Mouse (Mus musculus) ES-E14 (cell line): ENCODE data around the gene Srxn1. TPM values are rescaled to one million over a fixed set of nuclear protein-coding genes. Genes with fewer than 3 reads are reported as not detected.

Experiments
- DNase-seq: peaks from one replicate; pipeline ENCODE4 v3.0.0-alpha.2; 2013; ENCODE audit warnings: low read depth, low spot score
- H3K27ac ChIP-seq: 2 replicates; pipeline ENCODE4 v1.5.1; 2012; ENCODE audit warnings: low read depth, mild to moderate bottlenecking, low read length, moderate library complexity, mixed read lengths; ENCODE audit not compliant: poor library complexity, insufficient read depth, severe bottlenecking
- H3K36me3 ChIP-seq: 2 replicates; pipeline ENCODE4 v1.6.1; 2012; ENCODE audit warnings: mild to moderate bottlenecking, low read length, moderate library complexity, mixed read lengths; ENCODE audit not compliant: control insufficient read depth, poor library complexity, insufficient read depth, severe bottlenecking
- H3K4me1 ChIP-seq, 2 experiments: fragments of 150-350 bp in 1 of 2; sonication (generic) in 1 of 2; 2 replicates each; pipeline ENCODE4 v1.6.1; 2012; ENCODE audit warnings: low read length in 2 of 2, mild to moderate bottlenecking in 1 of 2, mixed read lengths in 1 of 2; ENCODE audit not compliant: control insufficient read depth in 2 of 2, insufficient read depth in 2 of 2, poor library complexity in 1 of 2
- H3K4me3 ChIP-seq, 2 experiments: fragments of 150-350 bp in 1 of 2; sonication (generic) in 1 of 2; 2 replicates each; pipeline ENCODE4 v1.5.1; 2012; ENCODE audit warnings: low read length in 2 of 2, low read depth in 1 of 2, mild to moderate bottlenecking in 1 of 2, mixed read lengths in 1 of 2; ENCODE audit not compliant: insufficient read depth in 1 of 2, poor library complexity in 1 of 2, severe bottlenecking in 1 of 2
- H3K9ac ChIP-seq: 2 replicates; pipeline ENCODE4 v1.6.1; 2012; ENCODE audit warnings: low read depth, mild to moderate bottlenecking, low read length, mixed read lengths; ENCODE audit not compliant: poor library complexity, insufficient read depth, severe bottlenecking
- H3K9me3 ChIP-seq: fragments of 150-350 bp; sonication (generic); 2 replicates; pipeline ENCODE4 v1.6.1; 2012; ENCODE audit warnings: low read depth, mild to moderate bottlenecking, low read length; ENCODE audit not compliant: control insufficient read depth, insufficient read depth
- CHD2 ChIP-seq: IDR thresholded peaks from 2 replicates; pipeline ENCODE4 v1.6.1; 2014; ENCODE audit warnings: mild to moderate bottlenecking, low read depth, low read length, inconsistent platforms
- HCFC1 ChIP-seq: IDR thresholded peaks from 2 replicates; pipeline ENCODE4 v1.6.1; 2012; ENCODE audit warnings: low read length, inconsistent platforms, borderline replicate concordance; ENCODE audit not compliant: insufficient read depth
- MAFK ChIP-seq: IDR thresholded peaks from 2 replicates; pipeline ENCODE4 v1.6.1; 2014; ENCODE audit warnings: mild to moderate bottlenecking, low read depth, low read length, inconsistent platforms; ENCODE audit not compliant: insufficient read depth
- ZC3H11A ChIP-seq: IDR thresholded peaks from 2 replicates; pipeline ENCODE4 v1.6.1; 2012; ENCODE audit warnings: low read depth, mild to moderate bottlenecking, inconsistent platforms, low read length, borderline replicate concordance
- ZNF384 ChIP-seq: IDR thresholded peaks from 2 replicates; pipeline ENCODE4 v1.6.1; 2012; ENCODE audit warnings: low read depth, low read length, inconsistent platforms
- in situ Hi-C, 2 experiments: fragments of 600-800 bp; cut with MboI; formaldehyde crosslinking; loops; one replicate each; pipeline ENCODE4 v1.15.1; 2025; ENCODE audit warnings: low sequenced_read_pairs in 2 of 2, inconsistent platforms in 1 of 2; ENCODE audit not compliant: unreplicated experiment in 2 of 2
- total RNA-seq: library from RNA; depleted of rRNA; stranded (reverse); fragments of 300-350 nt; gene quantifications from 2 replicates; pipeline ENCODE4 v1.2.3, GENCODE M21; 2012

Gene Srxn1
- total RNA-seq, 1 experiment, result 18.3 TPM

GRCm38 (mm10) chr2:152142046-152142445 is 36.7 kb downstream of the Srxn1 start:
- no peaks in the 10 kb centered on the region for H3K9me3 ChIP-seq
- peak overlapping the region; percentile 67 to 80 for H3K4me3 ChIP-seq
- H3K36me3 ChIP-seq, result peaks cover 15% of the 10 kb centered on the region
- in situ Hi-C loops, result no loop called here
- TF ChIP-seq CHD2 (no peak), HCFC1 (no peak), ZC3H11A (no peak), MAFK (no peak), ZNF384 (no peak)
- H3K27ac ChIP-seq, result no peak overlapping the region
- no peak for DNase-seq
- H3K4me1 ChIP-seq, result peaks cover 6 to 16% of the 10 kb centered on the region in 2 experiments; a peak in 3 of 4 replicates
- H3K9ac ChIP-seq, result peak overlapping the region; percentile 30; the same call in 1 of the 2 replicates

DNA sequence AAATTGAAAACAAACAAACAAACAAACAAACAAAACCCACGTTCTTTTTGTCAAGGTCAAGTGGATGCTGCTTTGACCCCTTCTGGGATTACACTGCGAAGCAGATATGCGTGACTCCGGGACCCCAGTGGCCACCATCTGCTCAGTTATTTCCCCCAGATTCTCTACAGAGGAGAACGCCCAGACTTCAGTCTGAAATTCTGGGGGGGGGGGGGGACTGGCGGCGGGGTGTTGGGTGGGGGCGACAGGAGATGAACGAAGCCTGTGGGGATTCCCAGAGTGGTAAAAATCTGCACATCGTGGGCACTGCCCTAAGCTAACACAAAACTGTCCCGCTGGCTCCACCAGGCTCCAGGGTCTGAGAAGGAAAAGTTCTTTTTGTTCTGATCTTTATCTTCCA is 37.3 kb downstream of the Srxn1 start:
- no peak for DNase-seq
- Histone ChIP-seq H3K4me1 (peaks cover 6 to 16% of the 10 kb centered on the region in 2 experiments; a peak in 3 of 4 replicates), H3K9me3 (no peaks in the 10 kb centered on the region), H3K4me3 (peak overlapping the region; percentile 67 to 80), H3K27ac (no peak overlapping the region), H3K9ac (no peak overlapping the region), H3K36me3 (peaks cover 15% of the 10 kb centered on the region)
- TF ChIP-seq MAFK (no peak), ZC3H11A (no peak), ZNF384 (no peak), CHD2 (no peak)
- in situ Hi-C loops, result no loop called here

GRCm38 (mm10) chr2:152143279-152144157 is 38.2 kb downstream of the Srxn1 start, which contains the start of gene Tcf15:
Tcf15 (plus strand) TSS chr2:152143561.
- TF ChIP-seq HCFC1 (no peak), CHD2 (no peak), ZC3H11A (no peak), MAFK (no peak), ZNF384 (no peak)
- no peaks in the 10 kb centered on the region for H3K9me3 ChIP-seq
- in situ Hi-C loops, result no loop called here
- peak within 1 kb of the TSS; percentile 91 for H3K9ac ChIP-seq
- no peak within 1 kb of the TSS for H3K27ac ChIP-seq
- peaks cover 6 to 16% of the 10 kb centered on the region in 2 experiments; a peak in 3 of 4 replicates for H3K4me1 ChIP-seq
- peaks cover 17% of the 10 kb centered on the region for H3K36me3 ChIP-seq
- peak; percentile 70 for DNase-seq
- peak within 1 kb of the TSS; percentile 67 to 80 for H3K4me3 ChIP-seq

- in situ Hi-C loops, result no loop called here
- Histone ChIP-seq H3K9ac (peak overlapping the region; percentile 91), H3K9me3 (no peaks in the 10 kb centered on the region), H3K4me1 (peaks cover 6 to 16% of the 10 kb centered on the region in 2 experiments; a peak in 3 of 4 replicates), H3K27ac (no peak overlapping the region), H3K36me3 (peaks cover 20% of the 10 kb centered on the region), H3K4me3 (peak overlapping the region; percentile 59 to 80)
- TF ChIP-seq ZNF384, result no peak
- no peak for TF ChIP-seq HCFC1
- no peak for TF ChIP-seq ZC3H11A
- no peak for TF ChIP-seq MAFK
- no peak for TF ChIP-seq CHD2
- no peak for DNase-seq
Measured at GRCm38 (mm10) chr2:152144158-152144450, 38.8 kb downstream of the Srxn1 start.
